Mouse (Mus musculus) embryo, embryonic 10 days (tissue): ENCODE results near the gene Eng.

Experiments
- DNase-seq: peaks from one replicate; pipeline ENCODE4 v3.0.0-alpha.2; 2015; ENCODE audit warnings: low spot score

Eng gene

GRCm38 (mm10) chr2:32711301-32712056 is 65.1 kb downstream of the Eng start:
- no peak for DNase-seq

GRCm38 (mm10) chr2:32712108-32712551 is 65.7 kb downstream of the Eng start:
- peak; percentile 60 for DNase-seq

- peak; percentile 92 for DNase-seq
Measured at GRCm38 (mm10) chr2:32712586-32712933, 66.2 kb downstream of the Eng start.

- peak; percentile 95 for DNase-seq
Measured at GRCm38 (mm10) chr2:32712934-32713817, 66.8 kb downstream of the Eng start, which contains the start of gene Cdk9. Gene Cdk9, minus strand, starts transcription at chr2:32713076.

- no peak for DNase-seq
Measured at GRCm38 (mm10) chr2:32714117-32714986, 68.0 kb downstream of the Eng start.

- DNase-seq = no peak
Measured at GRCm38 (mm10) chr2:32714987-32715425, 68.6 kb downstream of the Eng start.

GRCm38 (mm10) chr2:32718761-32719160 is 72.4 kb downstream of the Eng start:
- no peak for DNase-seq

- DNase-seq = no peak
Measured at GRCm38 (mm10) chr2:32720053-32720452, 73.7 kb downstream of the Eng start.

GRCm38 (mm10) chr2:32720681-32721229 is 74.4 kb downstream of the Eng start, which contains the start of gene Sh2d3c:
Gene Sh2d3c, plus strand, starts transcription at chr2:32721055.
- DNase-seq = no peak

GRCm38 (mm10) chr2:32722046-32722445 is 75.7 kb downstream of the Eng start:
- DNase-seq = no peak

- DNase-seq = no peak
Measured at GRCm38 (mm10) chr2:32722581-32722980, 76.2 kb downstream of the Eng start.

GRCm38 (mm10) chr2:32724149-32724548 is 77.8 kb downstream of the Eng start:
- no peak for DNase-seq

GRCm38 (mm10) chr2:32724832-32725790 is 78.7 kb downstream of the Eng start:
- DNase-seq = no peak

- peak; percentile 99 for DNase-seq
Measured at GRCm38 (mm10) chr2:32727435-32727834, 81.0 kb downstream of the Eng start.

GRCm38 (mm10) chr2:32728463-32728862 is 82.1 kb downstream of the Eng start:
- DNase-seq = no peak

- no peak for DNase-seq
Measured at GRCm38 (mm10) chr2:32729547-32729946, 83.2 kb downstream of the Eng start.

- DNase-seq = peak; percentile 81
Measured at GRCm38 (mm10) chr2:32730854-32731253, 84.5 kb downstream of the Eng start.

- no peak for DNase-seq
Measured at GRCm38 (mm10) chr2:32731911-32732310, 85.5 kb downstream of the Eng start.
